Mouse (Mus musculus) spleen, adult 12 weeks (tissue): Measurements from ENCODE around the gene Bmp6.

Experiments used
- DNase-seq: peaks from one replicate; pipeline ENCODE4 v3.0.0; 2022; ENCODE audit warnings: low spot score

Gene Bmp6

DNA sequence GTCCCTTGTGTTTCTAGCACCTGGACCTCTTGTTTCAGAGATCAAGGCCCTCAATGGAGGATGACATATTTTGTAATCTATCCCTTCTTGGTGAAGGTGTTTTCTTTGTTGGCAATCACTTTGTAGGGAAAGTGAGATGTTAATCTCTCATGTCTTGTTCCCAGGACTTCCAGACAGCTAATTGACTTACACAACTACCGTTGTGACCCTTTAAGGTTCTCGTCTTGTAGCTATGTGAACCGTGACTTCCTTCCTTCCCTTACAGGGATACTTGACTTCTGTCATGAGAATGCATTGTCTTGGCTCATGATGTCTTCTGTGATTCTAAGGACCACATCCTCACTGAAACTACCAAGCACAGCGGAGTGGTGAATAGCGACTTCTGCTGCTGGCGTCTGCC is 85.2 kb downstream of the Bmp6 start:
- DNase-seq = no peak

DNA sequence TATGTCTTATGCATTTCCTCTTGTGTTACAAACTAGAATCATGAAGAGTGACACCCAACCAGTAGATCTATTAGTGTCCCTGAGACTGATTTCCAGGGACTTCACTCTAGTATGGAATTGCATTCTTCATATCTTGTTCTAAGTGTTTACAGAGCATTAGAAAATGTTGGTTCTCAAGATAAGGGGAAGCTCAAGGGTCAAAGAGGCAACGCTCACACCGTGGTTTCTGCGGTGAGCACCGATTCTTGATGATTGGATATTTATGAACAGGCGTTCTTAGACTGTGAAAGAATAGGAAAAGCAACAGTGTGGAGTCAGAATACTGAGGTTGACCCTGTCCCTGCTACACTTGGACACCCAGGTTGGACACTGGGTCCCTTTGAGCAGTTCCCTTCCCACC is 89.9 kb downstream of the Bmp6 start:
- no peak for DNase-seq

- DNase-seq = no peak
Observed at GRCm38 (mm10) chr13:38437930-38438329, 93.0 kb downstream of the Bmp6 start.

- no peak for DNase-seq
Observed at GRCm38 (mm10) chr13:38440240-38440639, 95.3 kb downstream of the Bmp6 start.

DNA sequence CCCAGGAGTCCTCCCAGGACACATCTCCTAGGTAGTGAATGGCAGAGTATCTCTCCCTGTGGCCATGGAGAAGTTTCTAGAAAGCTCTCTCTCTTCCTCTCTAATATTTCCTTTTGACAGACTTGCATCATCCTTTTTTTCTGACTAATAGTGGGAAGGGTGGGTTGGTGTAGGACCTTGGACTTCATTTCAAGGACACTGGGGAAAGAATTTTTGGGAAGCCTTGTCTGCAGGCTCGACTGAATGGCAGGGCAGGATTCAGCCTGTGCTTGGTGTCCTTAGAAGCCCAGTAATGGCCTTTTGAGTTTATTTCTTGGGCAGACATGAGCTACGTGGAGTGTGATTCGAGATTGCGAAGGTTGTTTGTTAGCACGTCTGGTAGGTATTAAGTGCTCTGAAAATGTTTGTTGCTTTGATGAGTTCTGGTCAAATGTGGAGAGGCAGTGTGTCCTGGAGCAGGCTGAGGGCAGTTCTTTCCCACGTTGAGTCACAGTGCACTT is 103.7 kb downstream of the Bmp6 start:
- no peak for DNase-seq

DNA sequence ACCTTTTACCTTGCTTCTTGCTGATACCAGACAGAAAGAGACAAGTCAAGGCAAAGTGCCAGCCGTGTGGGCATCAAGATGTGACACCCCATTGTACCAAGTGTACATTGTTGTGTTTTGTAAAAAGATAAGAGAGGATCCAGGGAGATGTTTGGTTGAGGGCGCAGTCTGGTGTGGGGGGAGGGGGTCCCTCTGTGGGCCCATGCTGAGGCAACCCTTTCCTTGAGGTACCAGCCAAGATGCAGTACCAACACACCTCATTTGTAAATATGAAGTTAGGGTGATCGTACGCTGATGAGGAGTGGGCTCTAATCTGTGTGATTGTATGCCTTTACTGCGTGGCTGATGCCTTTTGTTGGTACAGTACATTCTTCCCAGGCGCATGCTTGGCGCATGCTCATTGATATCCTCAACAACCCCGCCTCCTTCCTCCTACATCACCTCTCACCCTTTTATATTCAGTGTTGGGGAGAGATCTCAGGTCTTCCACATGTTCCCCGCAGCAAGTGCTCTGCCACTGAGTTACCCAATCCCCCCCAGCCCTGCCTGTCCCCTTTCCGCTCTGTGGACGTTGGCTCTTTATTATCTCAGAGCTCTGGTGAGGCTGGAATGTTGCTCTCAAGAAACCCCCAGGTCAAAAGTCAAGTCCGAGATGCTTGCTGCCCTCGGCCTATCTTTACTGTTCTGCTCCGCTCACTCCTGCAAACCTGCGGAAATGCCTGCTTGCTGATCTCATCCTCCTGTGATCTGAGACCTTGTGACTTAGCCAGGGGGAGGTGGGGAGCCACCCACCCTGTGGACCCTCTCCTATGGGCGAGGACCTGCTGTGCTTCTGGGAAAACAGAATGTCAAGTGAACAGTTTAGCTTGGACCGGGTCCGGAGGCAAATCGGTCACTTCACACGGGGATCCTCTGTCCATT is 105.4 kb downstream of the Bmp6 start:
- DNase-seq = no peak

DNA sequence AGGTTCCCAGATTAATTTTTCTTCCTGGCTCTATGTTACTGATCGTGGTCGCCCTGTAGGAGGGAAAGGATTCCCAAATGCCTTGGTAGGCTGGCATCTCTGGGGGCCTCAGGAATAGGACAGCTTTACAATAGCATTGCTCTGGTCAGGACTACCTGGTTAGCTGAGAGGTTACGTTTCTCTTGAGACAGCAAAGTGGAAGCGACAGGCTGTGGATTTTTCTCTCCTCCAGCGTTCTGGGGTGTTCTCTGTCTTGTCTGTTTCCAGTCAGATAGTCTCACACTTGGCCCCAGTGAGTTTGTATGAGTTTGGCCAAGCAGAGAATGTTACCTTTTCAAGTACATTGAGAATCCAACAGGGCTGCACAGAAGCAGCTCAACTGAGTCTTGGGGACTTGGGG is 106.5 kb downstream of the Bmp6 start:
- no peak for DNase-seq

DNA sequence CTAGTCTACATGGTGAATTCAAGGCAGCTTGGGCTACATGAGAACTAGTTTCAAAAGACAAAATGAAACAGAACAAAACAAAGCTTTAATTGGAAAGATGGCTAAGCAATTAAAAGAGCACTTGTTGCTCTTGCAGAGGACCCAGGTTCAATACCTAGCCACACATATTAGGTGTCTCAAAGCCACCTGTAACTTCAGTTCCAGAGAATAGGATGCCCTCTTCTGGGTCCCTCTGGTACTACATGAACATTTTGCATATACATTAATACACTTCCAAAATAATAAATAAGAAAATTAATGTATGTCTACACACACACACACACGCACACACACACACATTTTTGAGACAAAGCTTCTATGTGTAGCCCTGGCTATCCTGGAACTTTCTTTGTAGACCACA is 118.5 kb downstream of the Bmp6 start:
- DNase-seq = no peak

DNA sequence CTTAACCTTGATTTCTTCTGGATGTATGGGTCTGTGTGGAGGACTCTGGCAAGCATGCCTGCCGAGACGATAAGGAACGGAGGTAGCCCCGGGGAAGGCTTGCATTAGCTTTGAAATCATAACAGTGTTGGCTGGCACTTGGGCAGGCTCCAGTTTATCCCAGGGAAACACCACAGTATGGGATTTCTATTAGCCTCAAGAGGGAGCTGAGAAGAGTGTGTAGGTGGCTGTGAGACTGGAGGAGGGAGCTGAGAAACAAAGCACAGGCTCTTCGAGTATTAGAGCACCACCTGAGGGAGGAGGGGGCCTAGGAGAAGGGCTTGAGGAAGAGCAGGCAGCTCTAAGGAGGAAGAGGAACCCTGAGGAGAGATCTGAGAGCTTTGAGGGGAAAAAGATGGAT is 126.0 kb downstream of the Bmp6 start:
- no peak for DNase-seq

GRCm38 (mm10) chr13:38472636-38473035 is 127.7 kb downstream of the Bmp6 start:
- no peak for DNase-seq

DNA sequence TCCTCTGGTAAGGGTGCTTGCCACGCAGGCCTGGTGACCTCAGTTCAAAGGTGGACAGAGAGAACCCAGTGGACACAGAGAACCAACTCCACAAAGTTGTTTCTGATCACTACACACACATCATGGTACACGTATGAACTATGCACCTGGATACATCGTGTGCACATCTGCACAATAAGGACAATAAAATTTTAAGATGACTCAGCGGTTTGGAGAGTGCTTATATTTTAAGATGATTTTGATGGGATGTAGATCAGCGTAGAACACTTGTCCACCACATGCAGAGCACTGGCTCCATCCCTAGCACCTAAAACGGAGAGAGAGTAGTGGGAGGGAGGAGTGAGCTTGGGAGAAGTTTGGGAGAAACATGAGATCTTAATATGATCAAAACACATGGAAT is 128.6 kb downstream of the Bmp6 start:
- DNase-seq = no peak

DNA sequence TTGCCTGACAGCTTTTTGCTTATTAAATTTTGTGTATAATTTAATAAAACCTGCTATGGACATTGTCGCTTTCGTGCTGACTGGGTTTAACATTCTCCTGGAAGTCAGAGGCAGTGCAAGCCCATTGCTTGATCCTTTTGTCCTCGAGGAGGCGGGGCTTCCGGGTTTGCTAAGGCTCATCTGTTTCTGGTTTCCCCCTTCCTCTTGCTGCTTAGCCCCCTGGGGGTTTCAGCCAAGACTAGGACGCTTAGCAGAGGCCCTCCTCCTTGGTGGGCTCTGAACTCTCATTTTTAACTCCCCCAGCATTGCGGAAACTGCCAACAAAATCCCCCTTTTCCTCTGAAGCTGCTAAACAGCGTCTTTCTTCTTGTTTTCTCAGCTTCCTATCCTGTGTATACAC is 132.0 kb downstream of the Bmp6 start:
- no peak for DNase-seq

DNA sequence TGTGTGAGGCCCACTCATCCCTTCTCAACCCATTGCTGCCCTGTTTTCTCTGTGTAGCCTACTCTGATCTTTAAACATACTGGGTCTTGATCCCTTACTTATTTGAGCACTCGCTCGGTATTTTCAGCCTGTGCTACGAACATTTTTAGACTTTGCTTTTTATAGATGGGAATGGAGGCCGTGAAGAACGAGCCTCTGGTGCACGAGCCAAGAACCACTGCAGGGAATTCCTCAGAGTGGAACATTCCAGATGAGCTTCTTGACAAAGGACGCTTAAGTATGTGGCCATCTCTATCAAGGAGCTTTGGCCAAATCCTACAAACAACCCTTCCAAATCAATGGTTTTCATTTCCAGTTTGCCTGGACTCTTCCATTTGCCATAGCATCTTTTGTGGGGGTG is 136.1 kb downstream of the Bmp6 start:
- no peak for DNase-seq

DNA sequence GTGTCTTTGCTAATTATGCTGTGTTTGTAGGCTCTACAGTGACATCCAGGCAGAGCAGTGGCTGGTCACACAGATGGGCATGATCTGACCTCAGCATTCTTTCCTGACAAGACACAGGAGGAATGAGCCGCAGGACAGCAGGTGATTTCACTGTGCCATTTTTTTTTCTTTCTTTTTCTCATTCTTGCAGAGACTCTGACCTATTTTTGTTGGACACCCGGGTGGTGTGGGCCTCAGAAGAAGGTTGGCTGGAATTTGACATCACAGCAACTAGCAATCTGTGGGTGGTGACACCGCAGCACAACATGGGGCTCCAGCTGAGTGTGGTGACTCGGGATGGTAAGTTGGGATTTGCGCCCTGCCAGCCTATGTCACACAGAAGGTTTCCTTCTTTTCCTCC is 139.8 kb downstream of the Bmp6 start:
- no peak for DNase-seq

DNA sequence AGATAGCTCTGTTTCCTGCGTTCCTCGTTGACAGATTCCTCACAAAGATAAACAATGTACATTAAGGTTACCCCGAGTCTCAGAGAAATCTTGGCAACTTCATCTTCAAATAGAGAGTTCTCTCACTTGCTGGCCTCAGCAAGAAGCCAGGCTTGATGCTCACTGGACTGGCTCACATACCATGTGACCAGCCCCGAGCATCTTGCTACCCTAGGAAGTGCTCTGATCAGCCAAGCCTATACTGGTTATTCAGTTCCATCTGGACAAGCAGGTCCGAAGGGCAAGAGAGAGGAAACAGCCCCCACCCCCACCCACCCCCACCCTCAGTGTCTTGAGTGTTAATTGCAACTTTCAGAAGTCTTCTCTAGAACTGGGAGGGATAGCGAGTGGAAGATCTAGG is 141.9 kb downstream of the Bmp6 start:
- no peak for DNase-seq

- DNase-seq = no peak
Observed at GRCm38 (mm10) chr13:38496715-38497114, 151.8 kb downstream of the Bmp6 start.

- DNase-seq = no peak
Observed at GRCm38 (mm10) chr13:38501314-38501713, 156.4 kb downstream of the Bmp6 start.

DNA sequence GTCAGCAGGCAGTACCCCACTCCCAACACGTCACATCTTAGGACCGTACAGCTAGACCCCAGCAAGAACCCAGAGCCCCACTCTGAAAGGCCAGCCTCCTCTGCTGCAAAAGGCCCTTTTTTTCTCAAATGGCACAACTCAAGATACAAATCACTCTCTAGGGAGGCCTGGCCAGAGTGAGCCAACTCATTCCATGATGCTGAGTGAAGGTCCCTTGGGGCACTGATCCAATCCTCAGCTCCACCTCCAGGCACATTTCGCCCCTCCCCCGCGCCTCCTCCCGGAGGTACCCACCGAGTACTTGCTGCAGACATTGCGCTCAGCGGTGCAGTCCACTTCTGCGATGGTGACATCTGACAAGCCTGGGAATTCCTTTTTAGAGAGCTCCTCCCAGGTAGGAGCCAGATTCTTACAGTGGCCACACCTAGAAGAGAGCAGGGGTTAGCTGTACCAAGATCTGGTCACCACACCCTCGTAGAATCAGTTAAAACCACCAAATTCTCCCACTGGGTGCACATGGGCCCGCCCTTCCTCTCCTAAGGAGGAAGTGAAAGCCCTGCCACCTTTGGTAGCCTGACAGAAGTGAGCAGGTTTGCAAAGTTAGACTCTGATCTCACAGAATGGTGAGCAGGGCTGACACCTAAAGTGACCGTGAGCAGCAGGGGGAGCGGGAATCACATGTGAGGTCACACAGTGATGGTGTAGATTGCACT is 158.4 kb downstream of the Bmp6 start:
- DNase-seq = peak; percentile 56

- DNase-seq = no peak
Observed at GRCm38 (mm10) chr13:38506320-38506719, 161.4 kb downstream of the Bmp6 start.

DNA sequence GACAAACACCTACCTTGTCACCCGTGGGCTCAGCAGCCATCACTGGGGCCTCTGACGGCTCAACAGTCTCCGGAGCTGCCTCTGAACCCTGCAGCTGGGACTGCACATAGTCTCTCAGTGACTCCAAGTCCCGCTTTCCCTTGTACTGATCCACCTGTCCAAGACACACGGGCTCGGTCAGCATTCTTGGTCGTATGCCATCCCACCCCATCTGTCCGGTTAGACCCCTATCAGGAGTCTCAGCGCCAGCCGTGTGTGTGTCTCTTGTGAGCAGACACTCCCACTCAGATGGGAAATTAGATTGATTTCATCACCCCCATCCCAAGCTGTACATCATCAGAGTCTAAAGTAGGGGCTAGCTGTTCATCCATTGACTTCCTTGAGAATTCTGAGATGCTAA is 162.0 kb downstream of the Bmp6 start:
- DNase-seq = no peak

DNA sequence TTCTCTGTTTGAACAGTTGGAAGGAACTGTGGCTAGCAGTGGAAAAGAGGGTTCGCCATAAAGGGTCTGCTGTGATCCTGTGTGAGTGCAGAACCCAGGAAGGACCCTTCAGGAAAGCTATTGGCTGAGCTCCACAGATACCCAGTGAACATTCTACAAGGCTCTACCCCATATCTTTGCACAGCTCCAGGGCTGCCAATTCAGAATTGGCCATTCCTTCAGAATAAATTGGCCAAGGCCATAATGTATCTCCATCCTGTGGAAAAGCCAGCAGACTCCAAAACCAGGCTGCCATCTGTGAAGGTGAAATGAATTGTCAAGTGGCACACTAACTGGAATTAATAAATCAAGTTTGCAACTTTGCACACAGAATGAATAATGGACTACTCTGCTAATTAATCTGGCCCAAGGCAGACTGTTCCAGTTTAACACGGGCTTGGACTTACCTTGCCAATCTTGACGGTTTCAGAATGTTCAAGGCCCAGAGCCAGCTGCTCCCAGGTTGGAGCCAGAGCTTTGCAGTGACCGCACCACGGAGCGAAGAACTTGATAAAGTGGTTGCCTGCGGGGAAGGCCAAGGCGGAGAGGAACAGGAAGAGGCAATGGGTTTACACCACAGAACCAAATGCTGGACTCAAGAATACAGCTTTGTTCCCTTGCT is 164.9 kb downstream of the Bmp6 start:
- DNase-seq = no peak

DNA sequence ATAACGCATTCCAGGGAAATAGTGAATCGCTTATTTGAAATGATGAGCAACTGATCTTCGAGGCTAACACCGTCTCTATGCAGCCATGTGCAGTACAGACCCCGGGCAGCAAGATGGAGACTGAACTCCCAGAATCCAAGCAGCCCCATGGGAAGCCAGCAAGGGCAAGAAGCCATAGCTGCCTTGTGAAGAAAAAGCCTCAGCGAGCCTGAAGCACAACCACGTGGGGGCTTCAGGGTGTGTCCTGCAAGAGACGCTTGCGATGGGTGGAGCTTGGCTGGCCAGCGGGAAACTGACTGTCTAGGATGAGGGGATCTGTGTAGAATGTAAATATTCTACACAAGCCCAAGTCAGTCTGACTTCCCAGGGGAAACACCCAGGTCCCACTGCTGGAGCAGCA is 167.1 kb downstream of the Bmp6 start:
- no peak for DNase-seq

GRCm38 (mm10) chr13:38513921-38514320 is 169.0 kb downstream of the Bmp6 start:
- DNase-seq = no peak
